Mouse (Mus musculus) MEL (cell line): Measurements from ENCODE around the gene Ppp1r14b. TPM values are rescaled to one million over a fixed set of nuclear protein-coding genes. Genes with fewer than 3 reads are reported as not detected.

Experiments used
- DNase-seq: peaks from one replicate; pipeline ENCODE4 v3.0.0; 2011; ENCODE audit warnings: low read depth, low spot score
- H3K27ac ChIP-seq: 2 replicates; pipeline ENCODE4 v1.5.1; 2012; ENCODE audit warnings: low read depth, mild to moderate bottlenecking, control low read depth, low read length, moderate library complexity; ENCODE audit not compliant: control insufficient read depth
- H3K27me3 ChIP-seq, 2 experiments: fragments of 150-350 bp in 1 of 2; sonication (generic) in 1 of 2; 2 replicates each; pipeline ENCODE4 v1.6.1; 2012; ENCODE audit warnings: low read length in 2 of 2, mild to moderate bottlenecking in 2 of 2, improper control_type of control experiment in 1 of 2, moderate library complexity in 1 of 2; ENCODE audit not compliant: insufficient read depth in 2 of 2, control insufficient read depth in 1 of 2
- H3K36me3 ChIP-seq, 2 experiments: 2 replicates each; pipeline ENCODE4 v1.6.1; 2012 to 2014; ENCODE audit warnings: low read length in 2 of 2, improper control_type of control experiment in 1 of 2, inconsistent platforms in 1 of 2, mild to moderate bottlenecking in 1 of 2; ENCODE audit not compliant: insufficient read depth in 2 of 2, control insufficient read depth in 1 of 2
- H3K4me1 ChIP-seq, 2 experiments: fragments of 150-350 bp in 1 of 2; sonication (generic) in 1 of 2; 2 replicates each; pipeline ENCODE4 v1.6.1; 2012; ENCODE audit warnings: low read length in 2 of 2, improper control_type of control experiment in 1 of 2, mild to moderate bottlenecking in 1 of 2; ENCODE audit not compliant: insufficient read depth in 2 of 2, control insufficient read depth in 1 of 2
- H3K4me3 ChIP-seq, 2 experiments: fragments of 150-350 bp in 1 of 2; sonication (generic) in 1 of 2; 2 replicates each; pipeline ENCODE4 v1.5.1; 2012; ENCODE audit warnings: low read depth in 2 of 2, low read length in 2 of 2, mild to moderate bottlenecking in 2 of 2, moderate library complexity in 2 of 2, control low read depth in 1 of 2, improper control_type of control experiment in 1 of 2; ENCODE audit not compliant: control insufficient read depth in 1 of 2, insufficient read depth in 1 of 2
- H3K79me2 ChIP-seq: 2 replicates; pipeline ENCODE4 v1.6.1; 2012; ENCODE audit warnings: mild to moderate bottlenecking, low read length, moderate library complexity; ENCODE audit not compliant: control insufficient read depth, poor library complexity, insufficient read depth
- H3K9ac ChIP-seq: 2 replicates; pipeline ENCODE4 v1.6.1; 2012; ENCODE audit warnings: low read depth, mild to moderate bottlenecking, control low read depth, low read length, moderate library complexity; ENCODE audit not compliant: control insufficient read depth, poor library complexity, severe bottlenecking
- H3K9me3 ChIP-seq: fragments of 150-350 bp; sonication (generic); replicated peaks from 2 replicates; pipeline ENCODE4 v1.6.1; 2012; ENCODE audit warnings: mild to moderate bottlenecking, low read length, improper control_type of control experiment, moderate library complexity; ENCODE audit not compliant: insufficient read depth
- BHLHE40 ChIP-seq: IDR thresholded peaks from 2 replicates; pipeline ENCODE4 v1.6.1; 2012; ENCODE audit warnings: low read depth, mild to moderate bottlenecking, inconsistent platforms, low read length, improper control_type of control experiment, borderline replicate concordance
- CHD1 ChIP-seq: IDR thresholded peaks from 2 replicates; pipeline ENCODE4 v1.6.1; 2012; ENCODE audit warnings: low read depth, mild to moderate bottlenecking, inconsistent platforms, low read length, improper control_type of control experiment
- CHD2 ChIP-seq: IDR thresholded peaks from 2 replicates; pipeline ENCODE4 v1.6.1; 2011; ENCODE audit warnings: low read length, improper control_type of control experiment
- CTCF ChIP-seq, 3 experiments: IDR thresholded peaks in 2 of 3; conservative IDR thresholded peaks in 1 of 3; 2 replicates each; pipeline ENCODE4 v1.5.1; 2011 to 2012; ENCODE audit warnings: low read length in 3 of 3, low read depth in 2 of 3, mild to moderate bottlenecking in 2 of 3, improper control_type of control experiment in 1 of 3, inconsistent platforms in 1 of 3, mixed read lengths in 1 of 3, moderate library complexity in 1 of 3; ENCODE audit not compliant: control insufficient read depth in 1 of 3, insufficient read depth in 1 of 3, poor library complexity in 1 of 3, severe bottlenecking in 1 of 3
- ELF1 ChIP-seq: IDR thresholded peaks from 2 replicates; pipeline ENCODE4 v1.6.1; 2014; ENCODE audit warnings: low read depth, mild to moderate bottlenecking, inconsistent platforms, low read length, improper control_type of control experiment, moderate library complexity
- ETS1 ChIP-seq: IDR thresholded peaks from 2 replicates; pipeline ENCODE4 v1.6.1; 2012; ENCODE audit warnings: low read depth, mild to moderate bottlenecking, inconsistent platforms, low read length, improper control_type of control experiment, moderate library complexity
- GABPA ChIP-seq: IDR thresholded peaks from 2 replicates; pipeline ENCODE4 v1.6.1; 2012; ENCODE audit warnings: low read depth, mild to moderate bottlenecking, inconsistent platforms, low read length, improper control_type of control experiment, moderate library complexity
- HCFC1 ChIP-seq: IDR thresholded peaks from 2 replicates; pipeline ENCODE4 v1.6.1; 2012; ENCODE audit warnings: low read depth, mild to moderate bottlenecking, inconsistent platforms, low read length, improper control_type of control experiment, moderate library complexity
- JUND ChIP-seq: IDR thresholded peaks from 2 replicates; pipeline ENCODE4 v1.6.1; 2011; ENCODE audit warnings: low read depth, mild to moderate bottlenecking, improper control_type of control experiment, low read length
- MAFK ChIP-seq: IDR thresholded peaks from 2 replicates; pipeline ENCODE4 v1.6.1; 2011; ENCODE audit warnings: low read depth, mild to moderate bottlenecking, low read length, improper control_type of control experiment, borderline replicate concordance
- MAX ChIP-seq: IDR thresholded peaks from 2 replicates; pipeline ENCODE4 v1.6.1; 2011; ENCODE audit warnings: low read length, improper control_type of control experiment
- MAZ ChIP-seq: IDR thresholded peaks from 2 replicates; pipeline ENCODE4 v1.6.1; 2012; ENCODE audit warnings: low read depth, mild to moderate bottlenecking, inconsistent platforms, low read length, improper control_type of control experiment
- MEF2A ChIP-seq: IDR thresholded peaks from 2 replicates; pipeline ENCODE4 v1.6.1; 2014; ENCODE audit warnings: low read depth, mild to moderate bottlenecking, inconsistent platforms, low read length, improper control_type of control experiment; ENCODE audit not compliant: poor library complexity, insufficient replicate concordance, severe bottlenecking; ENCODE audit errors: extremely low read depth
- MXI1 ChIP-seq: IDR thresholded peaks from 2 replicates; pipeline ENCODE4 v1.6.1; 2011; ENCODE audit warnings: mild to moderate bottlenecking, low read depth, low read length, improper control_type of control experiment
- MYC ChIP-seq: IDR thresholded peaks from 2 replicates; pipeline ENCODE4 v1.6.1; 2011; ENCODE audit warnings: low read depth, mild to moderate bottlenecking, low read length, improper control_type of control experiment, moderate library complexity
- NELFE ChIP-seq: IDR thresholded peaks from 2 replicates; pipeline ENCODE4 v1.6.1; 2011; ENCODE audit warnings: low read depth, low read length, improper control_type of control experiment
- NRF1 ChIP-seq: IDR thresholded peaks from 2 replicates; pipeline ENCODE4 v1.6.1; 2014; ENCODE audit warnings: low read depth, mild to moderate bottlenecking, inconsistent platforms, low read length, improper control_type of control experiment, moderate library complexity; ENCODE audit not compliant: poor library complexity, insufficient read depth, severe bottlenecking
- POLR2AphosphoS2 ChIP-seq: IDR thresholded peaks from 2 replicates; pipeline ENCODE4 v1.6.1; 2011; ENCODE audit warnings: low read length, improper control_type of control experiment
- RCOR1 ChIP-seq: IDR thresholded peaks from 2 replicates; pipeline ENCODE4 v1.6.1; 2012; ENCODE audit warnings: low read depth, mild to moderate bottlenecking, inconsistent platforms, low read length, improper control_type of control experiment
- SIN3A ChIP-seq: IDR thresholded peaks from 2 replicates; pipeline ENCODE4 v1.6.1; 2012; ENCODE audit warnings: low read length, improper control_type of control experiment, inconsistent platforms
- TBP ChIP-seq: IDR thresholded peaks from 2 replicates; pipeline ENCODE4 v1.8.0; 2011; ENCODE audit warnings: low read depth, low read length, improper control_type of control experiment
- USF2 ChIP-seq, 2 experiments: IDR thresholded peaks; 2 replicates each; pipeline ENCODE4 v1.6.1; 2011 to 2012; ENCODE audit warnings: improper control_type of control experiment in 2 of 2, low read length in 2 of 2, borderline replicate concordance in 1 of 2, inconsistent platforms in 1 of 2, low read depth in 1 of 2, mild to moderate bottlenecking in 1 of 2; ENCODE audit not compliant: insufficient read depth in 1 of 2
- ZC3H11A ChIP-seq: IDR thresholded peaks from 2 replicates; pipeline ENCODE4 v1.6.1; 2012; ENCODE audit warnings: low read depth, mild to moderate bottlenecking, inconsistent platforms, low read length, improper control_type of control experiment
- ZMIZ1 ChIP-seq: IDR thresholded peaks from 2 replicates; pipeline ENCODE4 v1.6.1; 2012; ENCODE audit warnings: low read depth, mild to moderate bottlenecking, inconsistent platforms, low read length, improper control_type of control experiment, moderate library complexity
- ZNF384 ChIP-seq: IDR thresholded peaks from 2 replicates; pipeline ENCODE4 v1.6.1; 2012; ENCODE audit warnings: low read depth, mild to moderate bottlenecking, inconsistent platforms, low read length, improper control_type of control experiment
- polyA plus RNA-seq, 2 experiments: library from polyadenylated mRNA; stranded (reverse) in 1 of 2; unstranded in 1 of 2; fragments of >175 nt in 1 of 2; fragments of >200 nt in 1 of 2; gene quantifications; 2 replicates each; pipeline versions ENCODE4 v1.2.1 to v1.2.4; 2012; ENCODE audit warnings: low replicate concordance in 2 of 2, low read depth in 1 of 2; ENCODE audit not compliant: insufficient read length in 2 of 2, insufficient read depth in 1 of 2, missing spikeins in 1 of 2
- total RNA-seq: library from RNA; depleted of rRNA; stranded (reverse); fragments of 300-350 nt; gene quantifications from 2 replicates; pipeline ENCODE4 v1.2.3, GENCODE M21; 2012

Ppp1r14b gene
- total and polyA plus RNA-seq, 3 experiments: 349 to 467 TPM; not detected in 1

DNA sequence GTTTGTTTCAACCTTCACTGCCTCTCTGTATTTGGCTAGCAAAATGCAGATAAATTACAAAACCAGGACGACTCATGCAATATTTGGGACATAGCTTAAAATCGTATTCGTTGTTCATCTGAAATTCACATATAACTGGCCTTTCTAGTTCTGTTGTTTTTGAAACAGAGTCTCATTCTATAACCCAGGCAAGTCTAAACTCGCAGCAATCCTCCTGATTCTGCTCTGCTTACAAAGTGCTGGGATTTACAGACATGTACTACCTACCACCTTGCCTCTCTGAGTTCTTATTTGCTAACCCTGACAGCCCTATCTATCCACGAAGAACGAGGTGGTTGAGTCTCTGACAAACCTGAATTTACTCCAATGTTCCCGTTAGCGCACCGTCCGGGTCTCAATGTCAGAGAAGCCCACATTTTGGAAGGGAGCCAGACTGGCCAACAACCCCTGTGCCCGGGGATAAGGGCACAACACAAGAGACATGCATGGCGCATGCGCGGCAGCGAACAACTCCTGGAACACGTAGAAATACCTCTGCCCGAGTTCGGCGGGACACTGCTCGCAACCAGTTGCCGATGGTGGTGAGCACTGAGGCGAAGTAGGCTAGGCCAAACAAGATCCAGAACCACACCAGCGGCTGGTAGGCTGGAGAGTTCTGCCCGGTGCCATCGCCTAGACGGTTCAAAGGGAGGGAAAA is 48.1 kb upstream of the Ppp1r14b start:
- Histone ChIP-seq H3K36me3 (peaks cover 0 to 3% of the 10 kb centered on the region in 2 experiments; a peak in 1 of 4 replicates), H3K9ac (no peak overlapping the region), H3K27ac (no peak overlapping the region), H3K27me3 (no peaks in the 10 kb centered on the region), H3K4me1 (peaks cover 0 to 10% of the 10 kb centered on the region in 2 experiments; a peak in 1 of 4 replicates), H3K4me3 (no peak overlapping the region), H3K9me3 (no peaks in the 10 kb centered on the region), H3K79me2 (no peaks in the 10 kb centered on the region; the same call in 1 of the 2 replicates)
- TF ChIP-seq MEF2A: no peak
- TF ChIP-seq HCFC1: no peak
- TF ChIP-seq CHD2: no peak
- no peak for TF ChIP-seq ZC3H11A
- TF ChIP-seq TBP: no peak
- no peak for TF ChIP-seq BHLHE40
- no peak for TF ChIP-seq SIN3A
- TF ChIP-seq MYC: no peak
- TF ChIP-seq POLR2AphosphoS2: no peak
- TF ChIP-seq CHD1: no peak
- TF ChIP-seq NRF1: no peak
- TF ChIP-seq GABPA: no peak
- TF ChIP-seq RCOR1: no peak
- TF ChIP-seq ZMIZ1: no peak
- DNase-seq: no peak

DNA sequence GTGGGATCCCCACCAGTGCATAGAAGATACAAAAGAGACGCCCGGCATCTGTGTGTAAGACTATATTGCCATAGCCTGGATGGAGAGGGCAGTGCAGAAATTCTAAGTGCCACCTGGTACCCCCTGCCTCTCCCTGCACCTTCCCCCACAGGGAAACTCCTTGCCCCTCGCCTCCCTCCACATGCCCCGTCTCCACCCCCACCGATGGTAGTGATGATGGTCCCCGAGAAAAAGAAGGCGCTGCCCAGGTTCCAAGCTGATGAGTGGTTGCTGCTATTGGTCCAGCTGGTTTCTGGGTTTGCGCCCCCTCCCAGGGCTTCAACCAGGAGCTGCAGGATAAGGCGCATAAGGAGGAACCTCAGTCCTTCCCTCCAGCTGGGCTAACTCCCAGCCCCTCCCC is 46.7 kb upstream of the Ppp1r14b start:
- TF ChIP-seq MAZ (no peak), CHD2 (no peak), ETS1 (no peak), GABPA (no peak), MAX (no peak), ELF1 (no peak), CTCF (IDR thresholded peaks at IDR 0.05 in 2 of 3, conservative IDR thresholded peaks at IDR 0.05 in 1 of 3; ENCODE audit: control insufficient read depth in 1 of 3, insufficient read depth in 1 of 3, low read depth in 2 of 3, low read length in 3 of 3, poor library complexity in 1 of 3, severe bottlenecking in 1 of 3) (no peak), CHD1 (no peak), USF2 (IDR thresholded peaks at IDR 0.05; ENCODE audit: borderline replicate concordance in 1 of 2, insufficient read depth in 1 of 2, low read depth in 1 of 2, low read length in 2 of 2) (no peak), TBP (no peak), ZNF384 (no peak), NELFE (no peak), JUND (no peak), HCFC1 (no peak), MXI1 (no peak), MEF2A (no peak), MAFK (no peak)
- no peak overlapping the region for H3K27ac ChIP-seq
- H3K4me1 ChIP-seq: 0 out of 4 replicates have a peak, but pooled peaks cover 0 to 3% of the 10 kb centered on the region in 2 experiments

More for the DNA sequence above, 46.7 kb upstream of the Ppp1r14b start:
- Histone ChIP-seq H3K9me3 (no peaks in the 10 kb centered on the region), H3K79me2 (no peaks in the 10 kb centered on the region), H3K9ac (no peak overlapping the region), H3K36me3 (no peaks in the 10 kb centered on the region), H3K4me3 (no peak overlapping the region), H3K27me3 (no peaks in the 10 kb centered on the region)
- no peak for DNase-seq
